Mouse (Mus musculus) CD4-positive naive resting alpha-beta T cell, adult 76 days (primary cell): Measurements from ENCODE around the gene Btbd35f11. TPM values are rescaled to one million over a fixed set of nuclear protein-coding genes. Genes with fewer than 3 reads are reported as not detected.

Experiments used
- total RNA-seq: library from RNA; stranded (reverse); gene quantifications from one replicate; pipeline ENCODE4 v1.2.4, GENCODE M21; 2023

Gene Btbd35f11
- not detected for total RNA-seq

GRCm38 (mm10) chrX:3443590-3443989, at the start of gene Btbd35f11:
TSS of gene Btbd35f11 (minus strand) at chrX:3443690.

Other genes with a start within 250 kb of the Btbd35f11 start
- gene Btbd35f24, start 247.9 kb downstream of the Btbd35f11 start, total RNA-seq = not detected